Mouse (Mus musculus) brown adipose tissue, adult 24 weeks (tissue): ENCODE results near the gene Olfml2a. TPM values are rescaled to one million over a fixed set of nuclear protein-coding genes. Genes with fewer than 3 reads are reported as not detected.

Source experiments
- H3K27ac ChIP-seq: fragments of 200-500 bp; replicated peaks from 2 replicates; pipeline ENCODE4 v1.5.1; 2012; ENCODE audit warnings: low read depth, mild to moderate bottlenecking, low read length
- H3K4me1 ChIP-seq: fragments of 200-500 bp; 2 replicates; pipeline ENCODE4 v1.6.1; 2012; ENCODE audit warnings: low read length, mixed read lengths; ENCODE audit not compliant: control insufficient read depth, insufficient read depth, insufficient read length
- H3K4me3 ChIP-seq: fragments of 200-500 bp; 2 replicates; pipeline ENCODE4 v1.5.1; 2012; ENCODE audit warnings: low read depth, mild to moderate bottlenecking, low read length, moderate library complexity; ENCODE audit not compliant: insufficient read depth
- polyA plus RNA-seq: library from polyadenylated mRNA; stranded (reverse); fragments of >200 nt; gene quantifications from 2 replicates; pipeline ENCODE4 v1.2.4, GENCODE M21; 2012; ENCODE audit not compliant: missing spikeins, insufficient read depth, insufficient read length

The Olfml2a gene
- polyA plus RNA-seq, 1 experiment: 4.9 TPM

DNA sequence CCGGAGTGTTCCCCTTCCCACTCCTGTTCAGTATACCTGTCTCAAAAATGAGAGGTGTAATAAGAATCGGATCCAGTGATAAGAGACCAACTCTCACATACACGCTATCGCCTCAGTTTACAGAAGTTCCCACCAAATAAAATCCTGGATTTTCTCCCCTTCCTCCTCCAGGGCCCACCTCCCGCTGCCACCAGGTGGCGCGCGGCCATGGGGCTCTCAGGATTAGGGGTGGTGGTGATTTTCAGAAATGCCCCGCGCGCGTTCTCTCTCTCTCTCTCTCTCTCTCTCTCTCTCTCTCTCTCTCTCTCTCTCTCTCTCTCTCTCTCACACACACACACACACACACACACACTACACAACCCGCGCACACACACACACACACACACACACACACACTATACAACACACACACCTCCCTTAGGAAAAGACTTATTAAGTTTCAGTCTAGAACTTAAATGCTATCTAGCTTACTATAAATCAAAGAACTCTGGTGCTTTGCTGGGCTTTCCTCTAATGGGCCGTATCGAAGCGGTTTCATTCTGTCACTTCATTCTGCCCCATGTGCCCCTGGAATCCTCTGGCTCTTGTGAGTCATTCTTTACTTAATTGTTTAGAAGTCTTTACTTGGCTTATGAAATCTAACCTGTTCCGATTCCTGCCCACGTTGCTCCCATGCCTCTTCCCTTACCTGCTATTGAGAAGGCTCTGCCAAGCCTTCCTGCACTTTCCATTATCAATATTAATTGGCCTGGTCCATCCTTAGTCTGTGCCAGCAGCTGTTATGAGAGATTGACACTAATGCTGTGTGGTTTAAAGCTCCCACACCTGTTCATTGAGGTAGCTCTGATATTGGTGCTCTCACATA lies 4.4 kb upstream of the Olfml2a start, which contains the start of gene Nr6a1:
Gene Nr6a1, minus strand, starts transcription at position 574 of the 865 bp plus-strand sequence.
- H3K27ac ChIP-seq: no peak within 1 kb of the TSS
- H3K4me3 ChIP-seq: peak within 1 kb of the TSS; percentile 62
- no peaks in the 10 kb centered on the region for H3K4me1 ChIP-seq

GRCm38 (mm10) chr2:38930269-38930668 lies 1.5 kb upstream of the Olfml2a start:
- H3K4me3 ChIP-seq: no peak overlapping the region
- H3K27ac ChIP-seq: no peak overlapping the region
- no peaks in the 10 kb centered on the region for H3K4me1 ChIP-seq

DNA sequence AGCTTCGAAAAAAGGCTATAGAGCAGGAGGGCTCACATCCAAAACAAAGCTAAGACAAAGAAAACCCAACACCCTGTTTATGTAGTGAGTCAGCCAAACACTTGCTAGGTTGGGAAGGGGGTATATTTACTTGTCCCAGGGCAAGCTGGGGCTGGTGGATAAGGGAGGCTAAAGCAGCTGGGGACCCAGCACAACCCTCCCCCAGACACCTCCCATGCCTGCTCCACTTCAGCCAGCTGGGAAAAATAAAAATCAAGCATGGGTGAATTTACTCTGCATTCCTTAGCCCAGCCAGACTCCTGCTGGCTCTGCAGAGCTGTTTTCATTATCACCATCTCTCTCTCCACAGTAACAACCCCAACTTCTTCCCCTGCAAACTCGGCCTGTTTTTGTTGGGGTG lies 2.2 kb downstream of the Olfml2a start:
- H3K4me3 ChIP-seq: no peak overlapping the region
- no peaks in the 10 kb centered on the region for H3K4me1 ChIP-seq
- no peak overlapping the region for H3K27ac ChIP-seq

GRCm38 (mm10) chr2:38934936-38935335 lies 3.2 kb downstream of the Olfml2a start:
- H3K4me1 ChIP-seq: no peaks in the 10 kb centered on the region
- H3K4me3 ChIP-seq: no peak overlapping the region
- H3K27ac ChIP-seq: no peak overlapping the region

GRCm38 (mm10) chr2:38936721-38937378 lies 5.1 kb downstream of the Olfml2a start:
- H3K4me1 ChIP-seq: no peaks in the 10 kb centered on the region
- no peak overlapping the region for H3K4me3 ChIP-seq
- H3K27ac ChIP-seq: no peak overlapping the region

DNA sequence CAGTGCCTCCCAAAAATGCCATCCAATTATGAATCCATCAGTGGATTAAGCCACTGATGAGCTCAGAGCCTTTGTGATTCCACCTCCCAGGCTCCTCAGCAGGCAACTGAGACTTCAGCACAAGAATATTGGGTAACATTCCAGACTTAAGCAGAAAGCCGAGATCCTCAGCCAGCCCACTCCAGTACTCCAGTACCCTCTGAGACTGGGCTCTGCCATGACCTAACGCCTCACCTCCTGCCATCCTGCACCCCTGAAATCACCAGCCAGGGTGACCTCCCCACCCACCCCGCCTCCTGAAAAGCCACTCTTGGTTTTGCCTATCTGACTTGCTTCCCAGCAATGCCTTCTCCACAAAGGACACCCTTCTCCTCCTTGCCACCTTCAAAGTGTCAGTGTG lies 5.6 kb downstream of the Olfml2a start:
- Histone ChIP-seq H3K4me1 (no peaks in the 10 kb centered on the region), H3K27ac (no peak overlapping the region), H3K4me3 (no peak overlapping the region)

GRCm38 (mm10) chr2:38938007-38938406 lies 6.2 kb downstream of the Olfml2a start:
- H3K4me3 ChIP-seq: no peak overlapping the region
- H3K27ac ChIP-seq: no peak overlapping the region
- H3K4me1 ChIP-seq: no peaks in the 10 kb centered on the region

GRCm38 (mm10) chr2:38939047-38939446 lies 7.3 kb downstream of the Olfml2a start:
- no peak overlapping the region for H3K4me3 ChIP-seq
- peaks cover 5% of the 10 kb centered on the region; the same call in 1 of the 2 replicates for H3K4me1 ChIP-seq
- H3K27ac ChIP-seq: no peak overlapping the region

GRCm38 (mm10) chr2:38941426-38941825 lies 9.6 kb downstream of the Olfml2a start:
- peaks cover 11% of the 10 kb centered on the region; the same call in 1 of the 2 replicates for H3K4me1 ChIP-seq
- H3K4me3 ChIP-seq: no peak overlapping the region
- no peak overlapping the region for H3K27ac ChIP-seq

DNA sequence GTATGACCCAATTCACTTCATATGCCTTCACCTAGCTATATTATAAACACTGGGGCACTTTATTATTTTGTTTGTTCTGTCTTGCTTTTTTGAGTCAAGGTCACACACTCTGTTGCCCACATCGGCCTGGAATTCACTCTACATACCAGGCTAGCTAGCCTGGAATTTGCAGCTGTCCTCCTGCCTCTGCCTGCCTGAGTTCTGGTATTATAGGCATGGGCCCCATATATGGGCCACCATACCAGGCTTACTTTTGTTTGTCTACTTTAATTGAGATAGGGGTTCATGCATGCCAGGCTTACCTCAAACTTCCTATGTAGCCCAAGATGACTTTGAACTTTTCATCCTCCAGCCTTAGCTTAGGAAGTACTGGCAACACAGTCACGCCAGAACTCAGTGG lies 10.1 kb downstream of the Olfml2a start:
- Histone ChIP-seq H3K4me1 (peaks cover 11% of the 10 kb centered on the region; the same call in 1 of the 2 replicates), H3K27ac (no peak overlapping the region), H3K4me3 (no peak overlapping the region)

DNA sequence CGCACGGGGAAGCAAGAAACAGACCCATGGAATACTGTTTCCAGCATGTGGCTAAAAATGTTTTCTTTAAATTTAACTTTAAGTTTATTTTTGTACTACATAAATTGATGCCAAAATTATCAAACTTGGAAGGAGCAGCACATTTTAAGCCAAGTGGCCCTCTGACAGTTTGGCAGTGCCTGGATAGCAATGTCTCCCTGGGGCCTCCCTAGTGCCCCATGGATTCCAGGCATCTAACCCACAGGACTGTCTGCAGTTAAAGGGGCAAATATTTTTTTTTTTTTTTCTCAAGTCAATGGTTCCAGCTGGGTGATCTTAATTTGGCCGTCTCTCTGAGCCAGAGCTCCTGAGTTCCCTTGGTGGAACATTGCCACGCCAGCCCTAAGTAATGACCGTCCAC lies 11.4 kb downstream of the Olfml2a start:
- H3K4me1 ChIP-seq: peaks cover 17% of the 10 kb centered on the region; the same call in 1 of the 2 replicates
- no peak overlapping the region for H3K4me3 ChIP-seq
- H3K27ac ChIP-seq: no peak overlapping the region

- Histone ChIP-seq H3K27ac (no peak overlapping the region), H3K4me3 (no peak overlapping the region), H3K4me1 (peaks cover 17% of the 10 kb centered on the region)
Measured at GRCm38 (mm10) chr2:38943977-38944376, 12.2 kb downstream of the Olfml2a start.

- H3K4me3 ChIP-seq: no peak overlapping the region
- peaks cover 17% of the 10 kb centered on the region for H3K4me1 ChIP-seq
- H3K27ac ChIP-seq: no peak overlapping the region
Measured at GRCm38 (mm10) chr2:38944460-38945161, 12.8 kb downstream of the Olfml2a start.

GRCm38 (mm10) chr2:38947566-38947965 lies 15.8 kb downstream of the Olfml2a start:
- no peak overlapping the region for H3K27ac ChIP-seq
- H3K4me3 ChIP-seq: no peak overlapping the region
- H3K4me1 ChIP-seq: peaks cover 34% of the 10 kb centered on the region

GRCm38 (mm10) chr2:38950281-38950719 lies 18.5 kb downstream of the Olfml2a start:
- Histone ChIP-seq H3K4me3 (0 out of 2 replicates have a peak overlapping the region, but pooled peaks have one; percentile 19), H3K27ac (peak overlapping the region; percentile 93), H3K4me1 (peaks cover 25% of the 10 kb centered on the region)
